Mouse (Mus musculus) megakaryocyte-erythroid progenitor cell, adult 5-6 weeks (primary cell): ENCODE data around the gene Fcgr3. TPM values are rescaled to one million over a fixed set of nuclear protein-coding genes. Genes with fewer than 3 reads are reported as not detected.

Source experiments
- ATAC-seq: replicated peaks from 2 replicates; pipeline ENCODE4 v1.8.0; 2016; ENCODE audit warnings: mild to moderate bottlenecking, inconsistent platforms; ENCODE audit not compliant: severe bottlenecking, poor library complexity, low FRiP score, low TSS enrichment
- total RNA-seq, 2 experiments: library from RNA; stranded (forward) in 1 of 2; stranded (reverse) in 1 of 2; fragments of 200-1000, 215-1000 nt in 1 of 2; fragments of >200 nt in 1 of 2; fragmentation: Nextera tagmentation in 1 of 2; gene quantifications; 2 replicates each; pipeline ENCODE4 v1.2.3; 2014 to 2017

The Fcgr3 gene
- total RNA-seq, 2 experiments from 2014 or later, result 1.4 to 1.9 TPM

DNA sequence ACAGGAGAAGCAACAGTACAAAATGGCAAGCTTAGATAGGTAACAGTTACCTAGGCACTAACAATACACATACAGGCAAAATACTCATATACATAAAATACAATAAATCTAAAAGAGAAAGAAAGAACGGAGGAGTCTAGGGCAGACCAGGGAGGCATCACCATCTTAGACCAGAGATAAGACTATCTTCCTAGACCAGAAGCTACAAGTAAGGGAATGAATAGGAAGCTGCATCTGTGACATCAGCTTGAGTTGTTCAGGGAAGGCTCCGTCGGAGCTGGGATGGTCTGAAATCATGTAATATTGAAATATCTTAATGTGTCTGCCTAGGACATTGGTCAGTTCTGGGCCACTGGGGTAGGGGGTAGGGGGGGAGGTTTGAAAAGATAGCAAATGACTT lies 33.0 kb downstream of the Fcgr3 start:
- peak; percentile 58 for ATAC-seq

DNA sequence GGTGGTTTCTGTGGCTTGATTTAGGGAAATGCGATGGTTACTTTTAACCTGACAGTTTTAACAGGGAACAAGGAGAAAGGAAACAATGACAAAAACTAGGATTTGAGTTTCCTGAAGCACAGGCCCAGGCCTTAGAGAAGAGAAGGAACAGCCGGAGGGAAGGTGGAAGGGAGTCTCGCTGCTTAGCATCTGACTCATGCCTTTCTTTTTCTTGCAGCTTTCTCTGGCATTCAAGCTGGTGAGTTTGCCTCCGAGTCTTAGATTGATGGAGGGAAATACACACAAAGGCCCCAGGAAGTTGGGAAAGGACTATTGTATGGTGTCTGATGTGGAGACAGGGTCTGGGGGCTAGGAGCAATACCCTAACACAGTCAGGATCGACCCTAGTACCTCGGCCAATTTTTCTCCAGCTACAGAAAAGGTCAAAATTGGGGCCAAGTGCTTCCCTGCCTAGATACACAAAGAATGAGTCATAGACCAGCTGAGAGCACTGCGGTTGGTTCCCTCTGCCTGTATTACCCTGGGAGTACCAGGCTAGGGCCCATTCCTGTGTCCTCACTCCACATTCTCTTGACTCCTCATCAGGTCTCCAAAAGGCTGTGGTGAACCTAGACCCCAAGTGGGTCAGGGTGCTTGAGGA lies 45.3 kb downstream of the Fcgr3 start:
- ATAC-seq, result no peak

DNA sequence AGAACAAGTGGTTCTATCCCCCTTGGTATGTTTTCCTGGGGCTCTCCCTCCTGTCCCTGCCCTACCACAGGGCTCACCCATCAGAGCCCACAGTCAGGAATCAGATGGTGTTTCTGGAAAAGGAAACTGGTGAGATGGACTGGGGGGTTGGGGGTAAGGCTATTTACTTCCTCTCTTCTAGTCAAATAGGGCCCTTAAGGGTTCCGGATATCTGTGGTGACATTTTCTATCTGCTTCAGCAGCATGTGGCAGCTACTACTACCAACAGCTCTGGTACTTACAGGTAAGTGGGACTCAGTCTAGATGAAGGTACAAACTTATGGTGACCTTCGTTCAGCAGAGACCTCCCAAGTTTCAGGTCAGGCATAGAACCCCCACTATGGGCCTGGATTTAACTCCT lies 46.0 kb downstream of the Fcgr3 start, which contains the start of gene Fcgr4:
Gene Fcgr4, plus strand, starts transcription at position 184 of the 400 bp plus-strand sequence.
- peak; percentile 18; the same call in 1 of the 2 replicates for ATAC-seq

DNA sequence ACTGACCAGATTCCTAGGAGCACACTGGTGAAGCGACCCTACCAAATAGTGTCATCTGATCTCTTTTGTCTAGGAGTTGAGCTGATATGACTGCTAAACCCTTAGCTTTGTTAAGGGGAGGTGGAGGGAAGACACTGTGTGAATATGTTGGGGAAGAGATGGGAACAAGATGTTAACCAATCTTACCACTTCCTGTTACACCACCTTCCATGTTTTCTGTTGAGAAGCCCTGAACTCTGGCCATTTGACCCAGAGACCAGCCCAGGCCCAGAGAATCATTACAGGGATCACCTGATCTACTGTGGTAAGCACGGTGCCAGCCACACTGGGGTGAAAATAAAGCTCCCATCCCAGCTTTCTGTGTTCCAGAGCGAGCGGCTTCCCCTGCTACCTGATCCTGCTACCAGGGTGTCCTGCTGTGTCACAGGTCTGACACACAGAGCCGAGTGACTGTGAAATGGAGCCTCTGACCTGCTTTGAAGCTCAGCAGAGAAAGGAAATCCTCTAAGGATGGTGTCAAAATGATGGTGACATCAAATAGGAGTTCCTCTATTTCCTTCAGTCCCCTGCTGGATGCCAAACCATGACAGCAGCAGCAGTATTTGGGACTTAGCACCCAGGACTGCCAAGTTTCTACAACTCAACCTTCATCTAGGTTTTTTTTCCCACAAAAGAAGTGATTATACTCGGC lies 47.1 kb downstream of the Fcgr3 start:
- 0 out of 2 replicates have a peak, but pooled peaks have one; percentile 26 for ATAC-seq

DNA sequence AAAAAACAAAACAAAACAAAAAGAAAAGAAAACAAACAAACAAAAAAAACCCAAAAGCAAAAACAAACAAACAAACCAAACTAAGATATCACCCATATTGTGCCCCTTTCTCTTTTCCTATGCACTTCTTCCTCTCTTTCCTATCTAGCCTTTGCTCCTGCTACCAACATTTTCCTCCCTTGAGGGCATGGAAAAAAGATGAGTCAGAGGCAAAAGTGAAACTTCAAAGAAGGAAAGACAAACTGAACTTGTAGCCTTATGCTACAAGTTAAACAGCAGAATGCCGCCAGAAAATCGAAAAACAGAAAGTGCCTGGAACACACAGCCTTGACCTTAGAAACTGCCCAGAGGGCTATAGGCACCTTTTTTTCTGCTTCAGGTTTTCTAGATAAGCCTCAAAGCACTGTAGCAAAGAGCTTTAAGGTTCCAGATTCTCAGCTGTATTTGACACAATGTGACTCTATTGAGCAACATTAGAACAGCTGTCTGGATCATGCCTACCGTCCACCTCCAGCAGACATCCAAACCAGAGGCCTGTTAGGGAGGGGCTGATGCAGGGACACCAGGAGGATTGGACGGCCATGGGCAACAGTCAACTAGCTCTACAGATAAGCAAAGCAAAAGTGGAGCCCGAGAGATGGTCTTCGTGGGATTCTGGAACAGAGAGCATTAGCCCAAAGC lies 47.9 kb downstream of the Fcgr3 start:
- no peak for ATAC-seq

DNA sequence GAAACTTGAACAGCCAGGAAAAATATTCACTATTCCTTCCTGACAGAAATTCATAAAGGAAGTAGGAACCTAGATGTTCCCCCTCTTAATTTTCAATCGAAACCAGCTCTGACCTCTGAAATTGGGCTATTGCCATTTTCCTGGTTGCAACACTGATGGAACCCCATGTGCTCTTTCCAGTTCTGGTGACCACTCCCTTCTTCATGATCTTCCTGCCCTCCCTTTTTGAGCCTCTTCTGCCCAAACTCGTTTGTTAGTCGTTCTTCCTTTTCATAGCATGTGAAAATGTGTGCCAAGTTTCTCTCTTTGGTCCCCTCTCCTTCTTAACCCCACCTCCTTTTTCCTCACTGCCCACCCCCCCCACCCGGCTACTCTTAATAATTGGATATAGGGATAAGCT lies 53.0 kb downstream of the Fcgr3 start:
- no peak for ATAC-seq

DNA sequence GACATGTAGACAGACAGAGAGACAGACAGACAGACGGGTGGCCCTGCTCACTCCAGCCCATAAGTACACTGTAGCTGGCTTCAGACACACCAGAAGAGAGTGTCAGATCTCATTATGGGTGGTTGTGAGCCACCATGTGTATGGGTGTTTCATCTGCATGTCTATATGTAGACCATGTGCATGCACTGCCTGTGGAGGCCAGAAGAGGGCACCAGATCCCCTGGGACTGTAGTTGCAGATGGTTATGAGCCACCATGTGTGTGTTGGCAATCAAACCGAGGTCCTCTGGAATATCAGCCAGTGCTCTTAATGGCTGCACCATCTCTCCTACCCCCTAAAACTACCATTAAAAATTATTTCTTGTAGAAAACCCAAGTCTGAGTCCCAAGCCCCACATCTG lies 57.8 kb downstream of the Fcgr3 start:
- no peak for ATAC-seq

DNA sequence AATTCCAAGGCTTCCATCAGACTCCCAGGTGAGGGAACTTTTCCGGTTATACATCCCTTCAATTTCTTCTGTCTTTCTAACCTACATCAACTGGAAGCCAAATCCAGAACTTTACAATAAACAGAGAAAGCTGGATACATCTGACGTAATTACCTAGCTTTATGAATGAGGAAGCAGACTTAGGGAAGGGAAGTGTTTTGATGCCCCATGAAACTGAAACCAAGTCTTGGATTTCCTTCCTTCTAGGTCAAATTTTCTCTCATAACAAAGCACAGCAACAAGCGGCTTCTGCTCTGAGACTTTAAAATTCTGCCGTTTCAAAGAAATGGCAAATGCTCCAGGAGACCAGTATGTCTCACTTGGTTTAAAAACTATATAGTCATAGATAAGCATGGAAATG lies 58.4 kb downstream of the Fcgr3 start:
- ATAC-seq, result no peak

DNA sequence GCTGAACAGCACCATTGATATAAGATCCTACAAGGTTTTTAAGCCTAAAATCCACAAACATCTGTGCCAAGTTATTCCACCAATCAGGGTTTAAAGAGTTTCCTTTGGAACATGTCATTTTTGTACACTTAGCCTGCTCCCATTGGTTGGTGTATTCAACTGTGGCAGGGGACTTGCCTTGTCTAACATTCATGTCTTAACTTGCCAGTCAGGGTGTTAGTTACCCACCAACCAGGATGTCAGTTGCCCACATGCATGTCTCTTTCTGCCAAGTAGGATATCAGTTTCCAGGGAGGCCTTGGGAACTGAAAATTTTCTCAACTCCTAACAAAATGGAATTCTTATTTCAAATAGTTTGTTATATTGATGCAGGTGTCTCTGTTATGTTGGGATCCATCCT lies 59.1 kb downstream of the Fcgr3 start:
- no peak for ATAC-seq

DNA sequence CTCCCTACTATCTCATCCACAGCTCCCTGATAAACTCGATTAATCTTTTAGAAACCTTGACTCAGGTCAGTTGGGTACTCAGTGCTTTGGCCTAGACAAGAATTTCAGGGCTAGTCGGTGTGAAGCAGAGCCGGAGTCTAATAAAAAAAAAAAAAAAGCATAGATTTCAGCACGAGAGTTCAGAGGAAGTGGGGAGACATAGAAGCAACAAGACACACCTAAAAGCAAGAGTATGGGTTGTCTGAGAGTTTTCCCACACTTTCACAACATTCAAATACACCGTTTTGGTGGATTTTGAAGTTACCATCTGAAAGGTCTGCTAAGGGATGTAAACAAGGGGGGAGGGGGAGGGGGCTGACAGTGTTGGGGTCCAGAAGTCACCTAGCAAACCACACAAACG lies 59.7 kb downstream of the Fcgr3 start:
- ATAC-seq, result no peak

Other genes with a start within 250 kb of the Fcgr3 start
- 12.5 and 12.6 TPM in 2 replicates for gene Atf6, start 197.2 kb downstream of the Fcgr3 start, total RNA-seq (2014; fragmentation: Nextera tagmentation)
- 11.8 and 12.7 TPM in 2 replicates for gene Atf6, start 197.2 kb downstream of the Fcgr3 start, total RNA-seq (2017)
- 1.3 TPM in 1 of 2 replicates, not detected in the other for gene Gm26620, start 179.9 kb downstream of the Fcgr3 start, total RNA-seq (2014; fragmentation: Nextera tagmentation)
- gene Gm26620, start 179.9 kb downstream of the Fcgr3 start, total RNA-seq (2017), result 0.75 and 1.0 TPM in 2 replicates
- gene Dusp12, start 179.4 kb downstream of the Fcgr3 start, total RNA-seq (2014; fragmentation: Nextera tagmentation), result 22.9 and 24.2 TPM in 2 replicates
- gene Dusp12, start 179.4 kb downstream of the Fcgr3 start, total RNA-seq (2017), result 9.7 and 12.5 TPM in 2 replicates
- 0.50 TPM in 1 of 2 replicates, not detected in the other for gene Fcrlb, start 152.0 kb downstream of the Fcgr3 start, total RNA-seq (2014; fragmentation: Nextera tagmentation)
- not detected in 2 replicates for gene Fcrlb, start 152.0 kb downstream of the Fcgr3 start, total RNA-seq (2017)
- gene Fcrla, start 137.4 kb downstream of the Fcgr3 start, total RNA-seq (2014; fragmentation: Nextera tagmentation), result 2.4 TPM in 1 of 2 replicates, not detected in the other
- gene Fcrla, start 137.4 kb downstream of the Fcgr3 start, total RNA-seq (2017), result 0.69 TPM in 1 of 2 replicates, not detected in the other
- 4.5 and 6.0 TPM in 2 replicates for gene Fcgr2b, start 88.4 kb downstream of the Fcgr3 start, total RNA-seq (2014; fragmentation: Nextera tagmentation)
- 3.8 TPM in 1 of 2 replicates, not detected in the other for gene Fcgr2b, start 88.4 kb downstream of the Fcgr3 start, total RNA-seq (2017)
- 0.40 TPM in 1 of 2 replicates, not detected in the other for gene Fcgr4, start 46.0 kb downstream of the Fcgr3 start, total RNA-seq (2014; fragmentation: Nextera tagmentation)
- gene Fcgr4, start 46.0 kb downstream of the Fcgr3 start, total RNA-seq (2017), result not detected in 2 replicates
- gene Cfap126, start 49.0 kb upstream of the Fcgr3 start, total RNA-seq (2014; fragmentation: Nextera tagmentation), result 12.6 and 18.9 TPM in 2 replicates
- 4.3 and 11.8 TPM in 2 replicates for gene Cfap126, start 49.0 kb upstream of the Fcgr3 start, total RNA-seq (2017)
- 150 and 178 TPM in 2 replicates for gene Sdhc, start 85.7 kb upstream of the Fcgr3 start, total RNA-seq (2014; fragmentation: Nextera tagmentation)
- gene Sdhc, start 85.7 kb upstream of the Fcgr3 start, total RNA-seq (2017), result 72.0 and 84.7 TPM in 2 replicates
- gene Mpz, start 85.8 kb upstream of the Fcgr3 start, total RNA-seq (2014; fragmentation: Nextera tagmentation), result not detected in 2 replicates
- gene Mpz, start 85.8 kb upstream of the Fcgr3 start, total RNA-seq (2017), result 0.61 TPM in 1 of 2 replicates, not detected in the other
- 0.69 and 3.6 TPM in 2 replicates for gene Pcp4l1, start 131.3 kb upstream of the Fcgr3 start, total RNA-seq (2014; fragmentation: Nextera tagmentation)
- gene Pcp4l1, start 131.3 kb upstream of the Fcgr3 start, total RNA-seq (2017), result 1.1 TPM in 1 of 2 replicates, not detected in the other
- gene Nr1i3, start 149.0 kb upstream of the Fcgr3 start, total RNA-seq (2014; fragmentation: Nextera tagmentation), result 0.07 TPM in 1 of 2 replicates, not detected in the other
- gene Nr1i3, start 149.0 kb upstream of the Fcgr3 start, total RNA-seq (2017), result 0.38 TPM in 1 of 2 replicates, not detected in the other
- 22.3 and 46.9 TPM in 2 replicates for gene Tomm40l, start 157.6 kb upstream of the Fcgr3 start, total RNA-seq (2014; fragmentation: Nextera tagmentation)
- 25.0 and 33.7 TPM in 2 replicates for gene Tomm40l, start 157.6 kb upstream of the Fcgr3 start, total RNA-seq (2017)
- gene Apoa2, start 160.1 kb upstream of the Fcgr3 start, total RNA-seq (2014; fragmentation: Nextera tagmentation), result 3.8 TPM in 1 of 2 replicates, not detected in the other
- not detected in 2 replicates for gene Apoa2, start 160.1 kb upstream of the Fcgr3 start, total RNA-seq (2017)
- gene Fcer1g, start 169.4 kb upstream of the Fcgr3 start, total RNA-seq (2014; fragmentation: Nextera tagmentation), result 3.7 and 9.1 TPM in 2 replicates
- 11.9 and 14.3 TPM in 2 replicates for gene Fcer1g, start 169.4 kb upstream of the Fcgr3 start, total RNA-seq (2017)
- gene Adamts4, start 185.5 kb upstream of the Fcgr3 start, total RNA-seq (2014; fragmentation: Nextera tagmentation), result 0.11 TPM in 1 of 2 replicates, not detected in the other
- not detected in 2 replicates for gene Adamts4, start 185.5 kb upstream of the Fcgr3 start, total RNA-seq (2017)
- gene Ndufs2, start 186.5 kb upstream of the Fcgr3 start, total RNA-seq (2014; fragmentation: Nextera tagmentation), result 273 and 313 TPM in 2 replicates
- 280 and 331 TPM in 2 replicates for gene Ndufs2, start 186.5 kb upstream of the Fcgr3 start, total RNA-seq (2017)
- 34.5 and 55.7 TPM in 2 replicates for gene B4galt3, start 205.4 kb upstream of the Fcgr3 start, total RNA-seq (2014; fragmentation: Nextera tagmentation)
- 15.2 and 24.0 TPM in 2 replicates for gene B4galt3, start 205.4 kb upstream of the Fcgr3 start, total RNA-seq (2017)
- 114 and 123 TPM in 2 replicates for gene Ppox, start 216.3 kb upstream of the Fcgr3 start, total RNA-seq (2014; fragmentation: Nextera tagmentation)
- gene Ppox, start 216.3 kb upstream of the Fcgr3 start, total RNA-seq (2017), result 18.1 and 29.5 TPM in 2 replicates
- gene Usp21, start 223.1 kb upstream of the Fcgr3 start, total RNA-seq (2014; fragmentation: Nextera tagmentation), result 44.1 and 50.1 TPM in 2 replicates
- 16.9 and 33.0 TPM in 2 replicates for gene Usp21, start 223.1 kb upstream of the Fcgr3 start, total RNA-seq (2017)
- 74.8 and 83.3 TPM in 2 replicates for gene Ufc1, start 230.1 kb upstream of the Fcgr3 start, total RNA-seq (2014; fragmentation: Nextera tagmentation)
- gene Ufc1, start 230.1 kb upstream of the Fcgr3 start, total RNA-seq (2017), result 65.6 and 72.6 TPM in 2 replicates